Mouse (Mus musculus) right cerebral cortex, postnatal 14 days (tissue): ENCODE measurements around the gene Gm3095.
"Not testable (repeated sequence)": the region's sequence is repeated elsewhere in the genome, so short reads cannot be mapped to it uniquely, and the experiment has no call there.

Source experiments
- DNase-seq: peaks from one replicate; pipeline ENCODE4 v3.0.0; 2022

Gene Gm3095

DNA sequence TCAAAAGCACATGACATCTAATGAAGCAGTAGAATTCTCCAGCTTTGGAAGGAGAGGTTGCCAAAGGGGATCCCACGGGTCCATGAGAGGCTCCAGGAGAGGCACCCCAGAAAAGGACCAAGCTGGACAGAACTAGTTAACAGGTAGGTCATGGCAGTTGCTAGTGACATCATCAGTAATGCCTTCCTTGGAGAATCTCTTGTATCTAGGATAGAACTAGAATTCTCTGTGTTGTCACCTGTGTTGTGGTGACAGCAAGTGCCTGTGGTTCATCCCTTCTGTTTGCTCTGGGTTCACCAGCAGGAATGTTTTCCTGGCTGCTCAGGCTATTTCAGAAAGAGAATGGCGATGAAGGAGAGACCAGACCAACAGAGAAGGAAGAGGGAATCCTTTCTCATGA lies at the start of gene Gm3095:
Gene Gm3095, plus strand, starts transcription at position 301 of the 400 bp plus-strand sequence.
- DNase-seq = not testable (repeated sequence)

DNA sequence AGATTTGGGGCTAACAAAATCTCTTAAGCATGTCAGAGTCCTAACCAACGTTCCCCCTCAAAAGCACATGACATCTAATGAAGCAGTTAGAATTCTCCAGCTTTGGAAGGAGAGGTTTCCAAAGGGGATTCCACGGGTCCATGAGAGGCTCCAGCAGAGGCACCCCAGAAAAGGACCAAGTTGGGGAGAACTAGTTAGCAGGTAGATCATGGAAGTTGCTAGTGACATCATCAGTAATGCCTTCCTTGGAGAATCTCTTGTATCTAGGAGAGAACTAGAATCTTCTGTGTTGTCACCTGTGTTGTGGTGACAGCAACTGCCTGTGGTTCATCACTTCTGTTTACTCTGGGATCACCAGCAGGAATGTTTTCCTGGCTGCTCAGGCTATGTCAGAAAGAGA lies 31.9 kb upstream of the Gm3095 start, which contains the start of gene Gm3029:
Gene Gm3029, plus strand, starts transcription at position 301 of the 400 bp plus-strand sequence.
- DNase-seq = not testable (repeated sequence)

DNA sequence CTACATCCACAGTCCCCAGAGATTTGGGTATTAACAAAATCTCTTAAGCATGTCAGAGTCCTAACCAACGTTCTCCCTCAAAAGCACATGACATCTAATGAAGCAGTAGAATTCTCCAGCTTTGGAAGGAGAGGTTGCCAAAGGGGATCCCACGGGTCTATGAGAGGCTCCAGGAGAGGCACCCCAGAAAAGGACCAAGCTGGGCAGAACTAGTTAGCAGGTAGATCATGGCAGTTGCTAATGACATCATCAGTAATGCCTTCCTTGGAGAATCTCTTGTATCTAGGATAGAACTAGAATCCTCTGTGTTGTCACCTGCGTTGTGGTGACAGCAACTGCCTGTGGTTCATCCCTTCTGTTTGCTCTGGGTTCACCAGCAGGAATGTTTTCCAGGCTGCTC lies 34.7 kb downstream of the Gm3095 start, which contains the start of gene Gm3099:
Gene Gm3099, plus strand, starts transcription at position 301 of the 400 bp plus-strand sequence.
- not testable (repeated sequence) for DNase-seq
